Mouse (Mus musculus): ENCODE data around the gene Tpst1.

- no peak for TF ChIP-seq CTCF (IDR thresholded peaks at IDR 0.05; ENCODE audit: borderline replicate concordance, insufficient read depth, low read length)
- no peak for TF ChIP-seq POLR2A (IDR thresholded peaks at IDR 0.05; ENCODE audit: low read depth, low read length)
Observed at GRCm38 (mm10) chr5:130185312-130185711, 112.2 kb downstream of the Tpst1 start.
